Mouse (Mus musculus) ES-Bruce4 (cell line): ENCODE results near the gene Tmcc2.

Experiments
- CTCF ChIP-seq: IDR thresholded peaks from one replicate; pipeline ENCODE4 v1.8.1; 2011; ENCODE audit warnings: low read depth, low read length
- EP300 ChIP-seq: IDR thresholded peaks from 2 replicates; pipeline ENCODE4 v1.6.1; 2011; ENCODE audit warnings: low read depth, low read length; ENCODE audit not compliant: insufficient read depth
- POLR2A ChIP-seq: IDR thresholded peaks from one replicate; pipeline ENCODE4 v1.8.1; 2011; ENCODE audit warnings: low read length; ENCODE audit not compliant: insufficient read depth

- no peak for TF ChIP-seq POLR2A
- TF ChIP-seq EP300: no peak
- peak; percentile 95 for TF ChIP-seq CTCF
Measured at GRCm38 (mm10) chr1:132355841-132356242, 35.2 kb downstream of the Tmcc2 start.
